Mouse (Mus musculus): ENCODE measurements at regions not wholly inside any gene's neighbourhood (a gene's known extent, or its start where the extent isn't known, plus 50 kb on each side); places are given as distances from the start of the nearest gene placed in this dataset.

GRCm38 (mm10) chr8:103482033-103482720 is 619.2 kb upstream of the Cdh5 start:
- no peak for TF ChIP-seq CTCF (IDR thresholded peaks at IDR 0.05; ENCODE audit: low read depth, low read length)
- TF ChIP-seq POLR2A (IDR thresholded peaks at IDR 0.05; ENCODE audit: extremely low read depth, insufficient read depth, low read length): no peak
